Mouse (Mus musculus) kidney, adult 2 months (tissue): Measurements from ENCODE around the gene Mat1a.

Source experiments
- CTCF ChIP-seq: fragments of 200-500 bp; conservative IDR thresholded peaks from 2 replicates; pipeline ENCODE4 v1.5.1; 2011; ENCODE audit warnings: low read depth, mild to moderate bottlenecking, control low read depth, low read length, moderate library complexity, mixed read lengths; ENCODE audit not compliant: insufficient read depth, insufficient read length
- POLR2A ChIP-seq: fragments of 200-500 bp; IDR thresholded peaks from one replicate; pipeline ENCODE4 v1.6.1; 2011; ENCODE audit warnings: low read depth, low read length, control low read depth

- TF ChIP-seq POLR2A: no peak
- no peak for TF ChIP-seq CTCF
Measured at GRCm38 (mm10) chr14:41104853-41105444, at the start of gene Mat1a.
